Mouse (Mus musculus): Measurements from ENCODE around the gene Foxn3.

DNA sequence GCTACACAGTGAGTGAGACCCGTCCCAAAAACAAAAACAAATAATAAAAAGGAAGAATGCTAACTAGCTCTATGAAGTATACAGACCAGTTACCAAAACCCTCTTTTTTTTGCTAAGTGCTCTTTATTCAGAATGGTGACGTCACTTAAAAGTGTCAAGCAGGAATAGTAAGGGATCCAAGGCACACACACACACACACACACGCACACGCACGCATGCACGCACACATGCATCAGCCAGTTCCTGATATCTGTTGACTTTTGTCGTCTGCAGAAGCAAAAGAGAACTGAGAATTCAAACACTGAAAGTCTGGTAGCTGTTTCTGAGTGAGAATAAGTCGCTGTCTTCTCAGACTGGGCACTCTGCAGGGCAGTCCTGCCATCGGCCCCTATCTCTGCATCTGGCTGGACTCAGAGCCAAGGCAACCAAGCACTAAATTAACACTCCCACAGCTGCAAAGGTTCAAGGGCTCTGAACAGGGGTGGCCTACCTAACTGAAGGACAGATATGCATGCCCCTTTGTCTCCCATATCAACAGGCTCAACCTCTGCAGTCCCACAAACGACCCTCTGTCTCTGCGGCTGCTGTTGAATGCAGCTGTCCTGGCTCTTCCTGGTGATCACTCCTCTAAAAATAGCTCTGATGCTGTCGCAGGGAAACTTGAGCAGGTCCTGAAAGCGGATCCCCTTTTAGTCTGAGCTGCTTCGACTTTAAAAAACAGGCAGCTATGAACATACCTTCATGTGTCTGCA is 257.4 kb downstream of the Foxn3 start:
- TF ChIP-seq POLR2A (IDR thresholded peaks at IDR 0.05; ENCODE audit: control insufficient read depth, extremely low read depth, insufficient read depth, low read length, poor library complexity) (no peak), CTCF (IDR thresholded peaks at IDR 0.05; ENCODE audit: borderline replicate concordance, control insufficient read depth, extremely low read depth, insufficient read depth, low read length, poor library complexity) (no peak)

Data from thymus, adult 2 months (tissue).